Mouse (Mus musculus) neural tube, embryonic 10.5 days (tissue): ENCODE measurements at regions not wholly inside any gene's neighbourhood (a gene's known extent, or its start where the extent isn't known, plus 50 kb on each side); places are given as distances from the start of the nearest gene placed in this dataset.

Source experiments
- DNase-seq: peaks from one replicate; pipeline ENCODE4 v3.0.0-alpha.2; 2017; ENCODE audit warnings: low spot score; ENCODE audit errors: extremely low spot score

- DNase-seq: peak; percentile 62
Measured at GRCm38 (mm10) chr11:25356671-25357586, 853.6 kb downstream of the 5730522E02Rik start.

GRCm38 (mm10) chr11:25335667-25336066, 874.9 kb downstream of the 5730522E02Rik start:
- no peak for DNase-seq

- no peak for DNase-seq
Measured at GRCm38 (mm10) chr11:25330696-25331095, 879.9 kb downstream of the 5730522E02Rik start.

- no peak for DNase-seq
Measured at GRCm38 (mm10) chr11:25322426-25322825, 888.1 kb downstream of the 5730522E02Rik start.

- no peak for DNase-seq
Measured at GRCm38 (mm10) chr11:25321494-25321893, 889.1 kb downstream of the 5730522E02Rik start.

- DNase-seq: no peak
Measured at GRCm38 (mm10) chr11:25314645-25315044, 895.9 kb downstream of the 5730522E02Rik start.

- DNase-seq: peak; percentile 25
Measured at GRCm38 (mm10) chr11:25313879-25314278, 896.7 kb downstream of the 5730522E02Rik start.

- no peak for DNase-seq
Measured at GRCm38 (mm10) chr11:25313308-25313707, 897.3 kb downstream of the 5730522E02Rik start.

- no peak for DNase-seq
Measured at GRCm38 (mm10) chr11:25310754-25311153, 899.8 kb downstream of the 5730522E02Rik start.

GRCm38 (mm10) chr11:25301130-25301529, 909.4 kb downstream of the 5730522E02Rik start:
- peak; percentile 57 for DNase-seq

- DNase-seq: no peak
Measured at GRCm38 (mm10) chr11:25288346-25288745, 922.2 kb downstream of the 5730522E02Rik start.

- DNase-seq: no peak
Measured at GRCm38 (mm10) chr11:25287458-25288247, 922.9 kb downstream of the 5730522E02Rik start.

GRCm38 (mm10) chr11:25269936-25270540, 940.5 kb downstream of the 5730522E02Rik start:
- no peak for DNase-seq

- no peak for DNase-seq
Measured at GRCm38 (mm10) chr11:25262906-25263305, 947.7 kb downstream of the 5730522E02Rik start.

- no peak for DNase-seq
Measured at GRCm38 (mm10) chr11:25259691-25260090, 950.9 kb downstream of the 5730522E02Rik start.

GRCm38 (mm10) chr11:25233360-25233890, 977.1 kb downstream of the 5730522E02Rik start:
- no peak for DNase-seq
